Mouse (Mus musculus): ENCODE results near the gene Acbd4.

GRCm38 (mm10) chr11:103069731-103070130 is 31.8 kb upstream of the Acbd4 start:
- no peak for TF ChIP-seq GATA1 (IDR thresholded peaks at IDR 0.05; ENCODE audit: low read length)
- TF ChIP-seq TAL1 (IDR thresholded peaks at IDR 0.05; ENCODE audit: low read length) = no peak
